Mouse (Mus musculus) intestine, embryonic 14.5 days (tissue): Measurements from ENCODE around the gene 6430571L13Rik. TPM values are rescaled to one million over a fixed set of nuclear protein-coding genes. Genes with fewer than 3 reads are reported as not detected.

Experiments used
- ATAC-seq: fragments of 200-750 bp; cut with Nextera tagmentation; replicated peaks from 2 replicates; pipeline ENCODE4 v1.8.0; 2017; ENCODE audit warnings: low read depth, moderate number of reproducible peaks, moderate TSS enrichment, moderate library complexity; ENCODE audit not compliant: low FRiP score, low TSS enrichment
- DNase-seq: peaks from one replicate; pipeline ENCODE4 v3.0.0-alpha.2; 2018; ENCODE audit warnings: low spot score
- H3K27ac ChIP-seq: fragments of 300-500 bp; sonication (generic); 2 replicates; pipeline ENCODE4 v1.5.1; 2014; ENCODE audit warnings: low read depth, mild to moderate bottlenecking, control low read depth
- H3K27me3 ChIP-seq: fragments of 300-500 bp; sonication (generic); replicated peaks from 2 replicates; pipeline ENCODE4 v1.6.1; 2014; ENCODE audit warnings: low read length, control low read depth; ENCODE audit not compliant: control insufficient read depth, insufficient read depth
- H3K36me3 ChIP-seq: fragments of 300-500 bp; sonication (generic); 2 replicates; pipeline ENCODE4 v1.6.1; 2014; ENCODE audit warnings: low read length, control low read depth; ENCODE audit not compliant: control insufficient read depth, insufficient read depth
- H3K4me1 ChIP-seq: fragments of 300-500 bp; sonication (generic); replicated peaks from 2 replicates; pipeline ENCODE4 v1.6.1; 2014; ENCODE audit warnings: low read length, control low read depth, mixed read lengths; ENCODE audit not compliant: control insufficient read depth, insufficient read depth
- H3K4me2 ChIP-seq: fragments of 300-500 bp; sonication (generic); 2 replicates; pipeline ENCODE4 v1.6.1; 2014; ENCODE audit warnings: low read length
- H3K4me3 ChIP-seq: fragments of 300-500 bp; sonication (generic); 2 replicates; pipeline ENCODE4 v1.5.1; 2014; ENCODE audit warnings: low read depth, low read length, control low read depth, mixed read lengths
- H3K9ac ChIP-seq: fragments of 300-500 bp; sonication (generic); 2 replicates; pipeline ENCODE4 v1.6.1; 2014; ENCODE audit warnings: mild to moderate bottlenecking, low read length
- H3K9me3 ChIP-seq: fragments of 300-500 bp; sonication (generic); 2 replicates; pipeline ENCODE4 v1.6.1; 2016; ENCODE audit warnings: low read length, control low read depth; ENCODE audit not compliant: control insufficient read depth
- WGBS: fragments of 180-500 bp; shearing (Covaris S2); extraction: QIAGEN DNeasy Blood & Tissue Kit; methylation state at CpG from one replicate; pipeline ENCODE4 v1.1.7; 2014; 5-methylcytosine and 5-hydroxymethylcytosine counted together
- polyA plus RNA-seq: library from polyadenylated mRNA; unstranded; fragments of >200 nt; fragmentation: Nextera tagmentation; extraction: Ambion mirVana; gene quantifications from 2 replicates; pipeline ENCODE4 v1.2.1, GENCODE M21; 2014

6430571L13Rik gene
- polyA plus RNA-seq, 1 experiment from 2014 or later: 0.31 TPM

- H3K4me2 ChIP-seq: no peak overlapping the region
- H3K9ac ChIP-seq: no peak overlapping the region
- no peak overlapping the region for H3K4me3 ChIP-seq
Observed at GRCm38 (mm10) chr9:107398968-107399367, 58.6 kb downstream of the 6430571L13Rik start.

DNA sequence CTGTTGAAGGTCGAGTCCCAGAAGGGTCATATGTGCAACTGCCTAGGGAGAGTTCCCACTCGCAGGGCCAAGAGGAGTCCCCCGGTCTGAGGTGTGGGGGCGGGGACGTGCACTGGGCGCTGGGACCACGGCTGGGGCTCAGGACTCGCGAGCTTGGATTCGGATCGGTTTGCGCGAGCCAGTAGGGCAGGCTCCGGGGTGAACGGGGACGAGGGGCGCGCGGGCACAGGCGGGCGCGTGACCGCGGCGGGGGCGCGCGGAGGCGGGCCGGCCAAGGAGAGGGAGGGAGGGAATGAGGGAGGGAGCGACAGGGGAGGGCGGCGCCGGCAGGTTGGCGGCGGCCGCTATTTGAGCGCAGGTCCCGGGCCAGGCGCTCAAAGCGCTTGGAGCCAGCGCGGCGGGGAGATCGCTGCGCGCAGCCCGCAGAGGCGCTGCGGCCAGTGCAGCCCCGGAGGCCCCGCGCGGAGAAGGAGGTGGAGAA, 59.1 kb downstream of the 6430571L13Rik start, which contains the start of gene Cacna2d2:
TSS of gene Cacna2d2 (plus strand) at position 122 of the 481 bp plus-strand sequence.
- WGBS: under 1% methylated on average over 45 of the region's 54 CpGs

More at GRCm38 (mm10) chr9:107398968-107399367, 58.6 kb downstream of the 6430571L13Rik start:
- 22% methylated on average over 11 of the region's 11 CpGs for WGBS
- Histone ChIP-seq H3K27me3 (peaks cover 81% of the 10 kb centered on the region), H3K27ac (no peak overlapping the region), H3K9me3 (no peaks in the 10 kb centered on the region), H3K4me1 (no peaks in the 10 kb centered on the region), H3K36me3 (no peaks in the 10 kb centered on the region)
- DNase-seq (no peak), ATAC-seq (no peak)

DNA sequence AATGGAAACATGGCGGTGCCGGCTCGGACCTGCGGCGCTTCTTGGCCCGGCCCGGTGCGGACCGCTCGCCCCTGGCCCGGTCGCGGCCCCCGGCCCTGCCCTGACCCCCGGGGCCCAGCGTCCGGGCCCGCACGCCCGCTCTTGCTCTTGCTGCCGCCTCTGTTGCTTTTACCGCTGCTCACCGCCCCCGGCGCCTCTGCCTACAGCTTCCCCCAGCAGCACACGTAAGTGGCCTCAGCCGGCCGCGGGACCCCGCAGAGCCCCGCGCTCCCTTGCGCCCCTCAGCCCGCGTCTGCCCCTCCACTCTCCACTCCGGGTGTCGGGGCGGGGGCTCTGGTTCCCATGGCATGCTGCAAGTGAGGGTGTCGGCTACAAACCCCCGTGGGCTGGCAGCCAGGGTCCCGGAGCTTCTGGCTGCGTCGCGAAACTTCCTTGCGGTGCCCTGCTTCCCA, 59.7 kb downstream of the 6430571L13Rik start:
- H3K36me3 ChIP-seq: no peaks in the 10 kb centered on the region
- peaks cover 81% of the 10 kb centered on the region for H3K27me3 ChIP-seq
- no peaks in the 10 kb centered on the region for H3K4me1 ChIP-seq
- peak overlapping the region; percentile 59 for H3K4me3 ChIP-seq
- ATAC-seq (peak; percentile 20; the same call in 1 of the 2 replicates), DNase-seq (no peak)
- peak overlapping the region; percentile 16; the same call in 1 of the 2 replicates for H3K9ac ChIP-seq
- H3K9me3 ChIP-seq: no peaks in the 10 kb centered on the region
- WGBS: 0% methylated on average over 33 of the region's 45 CpGs
- no peak overlapping the region for H3K27ac ChIP-seq
- peak overlapping the region; percentile 100 for H3K4me2 ChIP-seq

More for the DNA sequence above, 59.1 kb downstream of the 6430571L13Rik start, which contains the start of gene Cacna2d2:
- Histone ChIP-seq H3K27me3 (peaks cover 81% of the 10 kb centered on the region), H3K4me1 (no peaks in the 10 kb centered on the region), H3K27ac (no peak within 1 kb of the TSS), H3K9ac (peak within 1 kb of the TSS; percentile 16; the same call in 1 of the 2 replicates), H3K4me2 (peak within 1 kb of the TSS; percentile 100), H3K9me3 (no peaks in the 10 kb centered on the region), H3K36me3 (no peaks in the 10 kb centered on the region), H3K4me3 (peak within 1 kb of the TSS; percentile 59)
- DNase-seq: peak; percentile 77
- ATAC-seq: peak; percentile 70

DNA sequence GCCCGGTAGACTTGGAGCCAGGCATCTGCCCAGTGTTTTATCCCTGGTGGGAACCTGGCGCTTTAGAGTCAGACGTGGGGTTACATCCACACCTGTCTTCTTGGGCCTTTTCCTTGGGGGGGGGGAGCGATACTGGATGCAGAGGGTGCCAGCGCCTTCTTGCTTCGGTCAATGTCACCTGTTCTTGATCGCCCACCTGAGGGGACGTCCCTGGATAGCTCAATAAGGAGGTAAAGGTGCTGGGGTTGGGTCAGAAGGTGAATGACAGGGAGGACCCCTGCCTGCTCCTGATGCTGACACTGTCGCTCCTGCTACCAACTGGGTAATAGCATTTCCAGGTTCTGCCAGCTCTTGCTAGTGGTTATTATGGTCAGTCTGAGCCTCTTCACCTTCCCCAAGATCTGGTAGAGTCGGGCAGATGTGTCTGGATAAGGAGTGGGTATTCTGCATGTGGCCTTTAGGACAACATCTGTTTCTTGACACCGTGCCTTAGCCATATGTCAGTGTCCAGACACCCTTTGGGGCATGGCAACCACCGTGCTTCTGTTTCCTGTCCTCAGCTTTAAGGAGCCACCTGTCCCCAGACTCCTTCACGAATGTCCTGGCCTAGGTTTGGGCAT, 60.4 kb downstream of the 6430571L13Rik start:
- Histone ChIP-seq H3K27ac (no peak overlapping the region), H3K27me3 (peaks cover 79% of the 10 kb centered on the region), H3K9ac (no peak overlapping the region), H3K4me3 (peak overlapping the region; percentile 59), H3K36me3 (no peaks in the 10 kb centered on the region), H3K9me3 (no peaks in the 10 kb centered on the region), H3K4me1 (no peaks in the 10 kb centered on the region), H3K4me2 (peak overlapping the region; percentile 100)
- DNase-seq (no peak), ATAC-seq (no peak)
- WGBS: 17% methylated on average over 13 of the region's 13 CpGs

Other genes starting within 250 kb of the 6430571L13Rik start
- gene Dock3, start 108.7 kb upstream of the 6430571L13Rik start, polyA plus RNA-seq: 0.57 and 0.82 TPM in 2 replicates
- 21.2 and 23.2 TPM in 2 replicates for gene Mapkapk3, start 50.7 kb upstream of the 6430571L13Rik start, polyA plus RNA-seq
- 8.9 and 9.6 TPM in 2 replicates for gene Cish, start 44.6 kb upstream of the 6430571L13Rik start, polyA plus RNA-seq
- gene Hemk1, start 2.3 kb upstream of the 6430571L13Rik start, polyA plus RNA-seq: 10.4 and 12.8 TPM in 2 replicates
- 0.35 and 0.55 TPM in 2 replicates for gene Cacna2d2, start 59.0 kb downstream of the 6430571L13Rik start, polyA plus RNA-seq
- 46.7 and 47.6 TPM in 2 replicates for gene Tmem115, start 193.3 kb downstream of the 6430571L13Rik start, polyA plus RNA-seq
- 27.1 and 30.8 TPM in 2 replicates for gene Cyb561d2, start 201.6 kb downstream of the 6430571L13Rik start, polyA plus RNA-seq
- gene Nprl2, start 201.6 kb downstream of the 6430571L13Rik start, polyA plus RNA-seq: 34.8 and 42.2 TPM in 2 replicates
- gene Zmynd10, start 206.7 kb downstream of the 6430571L13Rik start, polyA plus RNA-seq: 0.54 TPM in 1 of 2 replicates, not detected in the other
- 54.4 and 59.9 TPM in 2 replicates for gene Rassf1, start 211.0 kb downstream of the 6430571L13Rik start, polyA plus RNA-seq
- gene Tusc2, start 222.7 kb downstream of the 6430571L13Rik start, polyA plus RNA-seq: 42.8 and 45.1 TPM in 2 replicates
- gene Hyal2, start 227.3 kb downstream of the 6430571L13Rik start, polyA plus RNA-seq: 107 and 114 TPM in 2 replicates
- gene Hyal1, start 236.3 kb downstream of the 6430571L13Rik start, polyA plus RNA-seq: 4.0 and 5.1 TPM in 2 replicates
- 14.7 and 19.6 TPM in 2 replicates for gene Naa80, start 238.3 kb downstream of the 6430571L13Rik start, polyA plus RNA-seq
- 0.87 and 1.4 TPM in 2 replicates for gene Hyal3, start 240.2 kb downstream of the 6430571L13Rik start, polyA plus RNA-seq
- 77.4 and 79.5 TPM in 2 replicates for gene Ifrd2, start 247.0 kb downstream of the 6430571L13Rik start, polyA plus RNA-seq